Comparison of ENCODE assay signal across 31 mouse cellular contexts in genomic region chr5:107834287-107834686, GRCm38 (mm10). TPM values are rescaled to one million over a fixed set of nuclear protein-coding genes. Genes with fewer than 3 reads are reported as not detected.
DNase-seq lines count a peak whose midpoint lies in the region; ATAC-seq and TF ChIP-seq lines count a peak whose summit lies in the region.
"Had no signal": no experiment of that assay in that cellular context is flagged by ENCODE, and none has a peak within 500 bp of the region (broad histone marks: within the 10 kb centered on the region; RNA-seq: fewer than 3 reads in every experiment).

No protein-coding gene starts in this region.

- no peak for DNase-seq in heart, adult 11 months
- no peak for DNase-seq in liver, postnatal 0 days
- no peak for DNase-seq in liver
- DNase-seq in lung, adult 18-20 months: no peak
- no peak for DNase-seq in stomach, postnatal 0 days (ENCODE audit: low spot score)
- DNase-seq: adrenal gland, adult 2 months; adrenal gland, postnatal 14 days; B cell, adult 2 months; cerebellum, adult 11 months; cerebellum, adult 2 months; cerebellum, adult 9-11 months; cerebellum, postnatal 25 days; forebrain, postnatal 0 days; gastrocnemius, adult 2 months; gastrocnemius, postnatal 14 days; heart, adult 2 months; heart, postnatal 14 days; heart, postnatal 4 days had no signal

- ATAC-seq in heart, embryonic 15.5 days (replicated peaks; ENCODE audit: insufficient number of reproducible peaks, insufficient read depth, low FRiP score, low read depth): no peak
- ATAC-seq in liver, postnatal 0 days: no peak
- ATAC-seq in lung, embryonic 16.5 days (ENCODE audit: low read depth): peak; percentile 93
- no peak for ATAC-seq in stomach, embryonic 15.5 days (ENCODE audit: insufficient read depth, low FRiP score, low read depth)
- no peak for ATAC-seq in stomach, postnatal 0 days (ENCODE audit: low FRiP score, low TSS enrichment)
- ATAC-seq: forebrain, embryonic 14.5 days; forebrain, postnatal 0 days; hindbrain, postnatal 0 days; Patski had no signal

- 39% methylated on average over 1 of the region's 1 CpGs for WGBS in heart, embryonic 15.5 days
- 58% methylated on average over 1 of the region's 1 CpGs for WGBS in liver, postnatal 0 days (ENCODE audit: insufficient replicate concordance)
- WGBS in lung, embryonic 16.5 days: 39% methylated on average over 1 of the region's 1 CpGs
- 57% methylated on average over 1 of the region's 1 CpGs for WGBS in stomach, embryonic 15.5 days
- 30% methylated on average over 1 of the region's 1 CpGs for WGBS in stomach, postnatal 0 days

- H3K9me3 ChIP-seq in heart, embryonic 15.5 days (replicated peaks): no peaks in the 10 kb centered on the region
- no peaks in the 10 kb centered on the region for H3K9me3 ChIP-seq in liver, postnatal 0 days (ENCODE audit: low read length)
- peaks cover 6% of the 10 kb centered on the region for H3K9me3 ChIP-seq in lung, embryonic 16.5 days (ENCODE audit: control insufficient read depth, low read length)
- no peaks in the 10 kb centered on the region for H3K9me3 ChIP-seq in stomach, embryonic 15.5 days
- no peaks in the 10 kb centered on the region for H3K9me3 ChIP-seq in stomach, postnatal 0 days (ENCODE audit: control insufficient read depth, low read length)
- H3K9me3 ChIP-seq: heart, embryonic 10.5 days had no signal

- H3K4me2 ChIP-seq in heart, embryonic 15.5 days: no peak overlapping the region
- peak overlapping the region; percentile 44 for H3K4me2 ChIP-seq in liver, postnatal 0 days (ENCODE audit: low read depth, low read length)
- no peak overlapping the region for H3K4me2 ChIP-seq in lung, embryonic 16.5 days (ENCODE audit: low read depth, low read length)
- no peak overlapping the region for H3K4me2 ChIP-seq in stomach, embryonic 15.5 days
- H3K4me2 ChIP-seq in stomach, postnatal 0 days (replicated peaks; ENCODE audit: low read depth): no peak overlapping the region
- H3K4me2 ChIP-seq: embryonic facial prominence, embryonic 12.5 days; embryonic facial prominence, embryonic 15.5 days; hindbrain, embryonic 14.5 days had no signal

- TF ChIP-seq CTCF in liver, postnatal 0 days (IDR thresholded peaks at IDR 0.05; ENCODE audit: low read depth): no peak
- no peak for TF ChIP-seq CTCF in stomach, postnatal 0 days (IDR thresholded peaks at IDR 0.05; ENCODE audit: low read depth)

- H3K36me3 ChIP-seq in heart, embryonic 15.5 days: peaks cover 11% of the 10 kb centered on the region
- peaks cover 19% of the 10 kb centered on the region; the same call in 1 of the 2 replicates for H3K36me3 ChIP-seq in liver, postnatal 0 days (replicated peaks; ENCODE audit: insufficient read depth, low read length)
- peaks cover 10% of the 10 kb centered on the region for H3K36me3 ChIP-seq in lung, embryonic 16.5 days (ENCODE audit: control insufficient read depth, insufficient read depth, low read length)
- H3K36me3 ChIP-seq in stomach, embryonic 15.5 days: peaks cover 12% of the 10 kb centered on the region; the same call in 1 of the 2 replicates
- H3K36me3 ChIP-seq in stomach, postnatal 0 days (ENCODE audit: control insufficient read depth, insufficient read depth, low read length): no peaks in the 10 kb centered on the region

- no peaks in the 10 kb centered on the region for H3K27me3 ChIP-seq in heart, embryonic 15.5 days
- no peaks in the 10 kb centered on the region for H3K27me3 ChIP-seq in liver, postnatal 0 days (ENCODE audit: insufficient read depth, low read length)
- no peaks in the 10 kb centered on the region for H3K27me3 ChIP-seq in lung, embryonic 16.5 days (ENCODE audit: control insufficient read depth, insufficient read depth, low read depth, low read length)
- no peaks in the 10 kb centered on the region for H3K27me3 ChIP-seq in stomach, embryonic 15.5 days (replicated peaks)
- H3K27me3 ChIP-seq in stomach, postnatal 0 days (ENCODE audit: control insufficient read depth, insufficient read depth, low read length): no peaks in the 10 kb centered on the region
- H3K27me3 ChIP-seq: CH12.LX; embryonic facial prominence, embryonic 12.5 days; embryonic facial prominence, embryonic 15.5 days; Patski had no signal

- no peak overlapping the region for H3K4me3 ChIP-seq in heart, embryonic 15.5 days
- no peak overlapping the region for H3K4me3 ChIP-seq in liver, postnatal 0 days (ENCODE audit: low read depth, low read length)
- no peak overlapping the region for H3K4me3 ChIP-seq in lung, embryonic 16.5 days (ENCODE audit: low read length)
- no peak overlapping the region for H3K4me3 ChIP-seq in stomach, embryonic 15.5 days (replicated peaks)
- no peak overlapping the region for H3K4me3 ChIP-seq in stomach, postnatal 0 days (ENCODE audit: low read depth, low read length)
- H3K4me3 ChIP-seq: embryonic facial prominence, embryonic 12.5 days; embryonic facial prominence, embryonic 15.5 days; gastrocnemius, adult 2 months; heart, adult 2 months; heart, embryonic 10.5 days had no signal

- peaks cover 14% of the 10 kb centered on the region for H3K4me1 ChIP-seq in heart, embryonic 15.5 days (replicated peaks)
- 0 out of 2 replicates have a peak, but pooled peaks cover 6% of the 10 kb centered on the region for H3K4me1 ChIP-seq in liver, postnatal 0 days (ENCODE audit: insufficient read depth)
- peaks cover 13% of the 10 kb centered on the region for H3K4me1 ChIP-seq in lung, embryonic 16.5 days (replicated peaks; ENCODE audit: control insufficient read depth, insufficient read depth, low read length)
- 0 out of 2 replicates have a peak, but pooled peaks cover 5% of the 10 kb centered on the region for H3K4me1 ChIP-seq in stomach, embryonic 15.5 days
- H3K4me1 ChIP-seq in stomach, postnatal 0 days (replicated peaks; ENCODE audit: control insufficient read depth, insufficient read depth): no peaks in the 10 kb centered on the region
- H3K4me1 ChIP-seq: embryonic facial prominence, embryonic 12.5 days; embryonic facial prominence, embryonic 15.5 days; heart, embryonic 10.5 days had no signal

- H3K27ac ChIP-seq in heart, embryonic 15.5 days: 0 out of 2 replicates have a peak overlapping the region, but pooled peaks have one; percentile 26
- H3K27ac ChIP-seq in liver, postnatal 0 days (ENCODE audit: low read depth): peak overlapping the region; percentile 44; the same call in 1 of the 2 replicates
- H3K27ac ChIP-seq in lung, embryonic 16.5 days (ENCODE audit: low read length): no peak overlapping the region
- H3K27ac ChIP-seq in stomach, embryonic 15.5 days: peak overlapping the region; percentile 35; the same call in 1 of the 2 replicates
- H3K27ac ChIP-seq in stomach, postnatal 0 days (replicated peaks): no peak overlapping the region
- H3K27ac ChIP-seq: embryonic facial prominence, embryonic 12.5 days; embryonic facial prominence, embryonic 15.5 days; gastrocnemius, adult 2 months; heart, adult 2 months; heart, embryonic 10.5 days; hindbrain, embryonic 14.5 days; hindbrain, postnatal 0 days had no signal

- TF ChIP-seq EP300 in liver, postnatal 0 days (IDR thresholded peaks at IDR 0.05; ENCODE audit: low read depth): no peak
- no peak for TF ChIP-seq EP300 in stomach, postnatal 0 days (optimal IDR thresholded peaks at IDR 0.05)

- H3K9ac ChIP-seq in heart, embryonic 15.5 days: no peak overlapping the region
- H3K9ac ChIP-seq in liver, postnatal 0 days (replicated peaks): no peak overlapping the region
- no peak overlapping the region for H3K9ac ChIP-seq in lung, embryonic 16.5 days (ENCODE audit: low read length)
- no peak overlapping the region for H3K9ac ChIP-seq in stomach, embryonic 15.5 days
- H3K9ac ChIP-seq in stomach, postnatal 0 days (ENCODE audit: low read length): no peak overlapping the region
- H3K9ac ChIP-seq: embryonic facial prominence, embryonic 12.5 days; embryonic facial prominence, embryonic 15.5 days; forebrain, postnatal 0 days; hindbrain, embryonic 14.5 days had no signal

RNA-seq across cellular contexts. Expression of gene Ube2d2b, which starts 4.4 kb away (rescaled TPM):
- 0.21 and 0.22 TPM in 2 replicates for polyA plus RNA-seq in heart, embryonic 15.5 days (2015; fragmentation: Nextera tagmentation; extraction: Ambion mirVana)
- polyA plus RNA-seq in liver, postnatal 0 days (2015; fragmentation: Nextera tagmentation; extraction: Ambion mirVana): 0.19 and 0.20 TPM in 2 replicates
- polyA plus RNA-seq in lung, embryonic 16.5 days (2015; fragmentation: Nextera tagmentation; extraction: Ambion mirVana): 0.20 and 0.29 TPM in 2 replicates
- polyA plus RNA-seq in stomach, embryonic 15.5 days (2015; fragmentation: Nextera tagmentation; extraction: Ambion mirVana): 0.21 and 0.22 TPM in 2 replicates
- not detected in 2 replicates for polyA plus RNA-seq in stomach, postnatal 0 days (2015; fragmentation: Nextera tagmentation; extraction: Ambion mirVana)
- polyA plus RNA-seq: adrenal gland, adult 2 months; cerebellum, adult 2 months; forebrain, postnatal 0 days; frontal cortex, adult 2 months; G1E; Patski had no signal

RNA-seq across cellular contexts. Expression of gene Evi5, which starts 40.6 kb away (rescaled TPM):
- 41.7 and 44.9 TPM in 2 replicates for polyA plus RNA-seq in heart, embryonic 15.5 days (2015; fragmentation: Nextera tagmentation; extraction: Ambion mirVana)
- 68.4 and 73.5 TPM in 2 replicates for polyA plus RNA-seq in liver, postnatal 0 days (2015; fragmentation: Nextera tagmentation; extraction: Ambion mirVana)
- 57.5 and 59.3 TPM in 2 replicates for polyA plus RNA-seq in lung, embryonic 16.5 days (2015; fragmentation: Nextera tagmentation; extraction: Ambion mirVana)
- 65.3 and 73.0 TPM in 2 replicates for polyA plus RNA-seq in stomach, embryonic 15.5 days (2015; fragmentation: Nextera tagmentation; extraction: Ambion mirVana)
- 39.5 and 39.7 TPM in 2 replicates for polyA plus RNA-seq in stomach, postnatal 0 days (2015; fragmentation: Nextera tagmentation; extraction: Ambion mirVana)

Comparison
In these comparisons a context has a peak if more than half of its experiments do, and no peak if none do; other contexts are left out.
1. H3K27ac ChIP-seq: peak in heart, embryonic 15.5 days (single experiment), liver, postnatal 0 days (single experiment) and stomach, embryonic 15.5 days (single experiment); none in lung, embryonic 16.5 days (single experiment) and stomach, postnatal 0 days (single experiment).